Mouse (Mus musculus): ENCODE data around the gene Gm49358.

DNA sequence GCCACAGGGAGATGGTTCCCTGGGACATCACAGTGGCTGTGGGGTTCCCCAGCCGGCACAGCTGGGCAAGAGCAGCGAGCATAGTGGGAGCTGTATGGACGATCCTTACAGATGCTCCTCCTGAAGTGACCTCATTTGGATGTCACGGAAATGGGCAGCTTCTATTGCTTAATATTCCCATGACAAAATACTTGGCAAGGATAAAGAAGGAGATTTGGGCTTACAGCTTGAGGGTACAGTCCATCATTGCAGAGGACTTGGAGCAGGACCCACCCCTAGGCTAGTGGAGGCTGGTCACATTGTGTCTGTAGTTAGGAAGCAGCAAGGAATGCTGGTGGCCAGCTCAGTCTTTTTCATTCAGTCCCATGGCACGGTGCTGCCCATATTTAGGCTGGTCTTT, 46.8 kb downstream of the Gm49358 start:
- TF ChIP-seq CTCF (IDR thresholded peaks at IDR 0.05; ENCODE audit: extremely low read depth, insufficient read length, insufficient replicate concordance, low read depth, low read length) (no peak), POLR2A (IDR thresholded peaks at IDR 0.05; ENCODE audit: low read depth, low read length) (no peak)
